Mouse (Mus musculus) erythroblast, adult 5-6 weeks (primary cell): ENCODE measurements around the gene Gm1043. TPM values are rescaled to one million over a fixed set of nuclear protein-coding genes. Genes with fewer than 3 reads are reported as not detected.

Experiments
- ATAC-seq: replicated peaks from 2 replicates; pipeline ENCODE4 v1.8.0; 2016; ENCODE audit warnings: moderate number of reproducible peaks, mild to moderate bottlenecking, moderate TSS enrichment, inconsistent platforms; ENCODE audit not compliant: poor library complexity, low FRiP score, severe bottlenecking
- total RNA-seq, 2 experiments: library from RNA; stranded (forward) in 1 of 2; stranded (reverse) in 1 of 2; fragments of 150-400 nt in 1 of 2; fragments of 200-764, 138-1000 nt in 1 of 2; gene quantifications; 2 replicates each; pipeline versions ENCODE4 v1.2.3 to v1.2.4; 2015 to 2017; ENCODE audit warnings: low replicate concordance in 2 of 2

The Gm1043 gene
- total RNA-seq, 2 experiments from 2014 or later: not detected

GRCm38 (mm10) chr5:37228894-37229293, 143.7 kb downstream of the Gm1043 start:
- ATAC-seq: no peak

GRCm38 (mm10) chr5:37233010-37233557, 147.9 kb downstream of the Gm1043 start:
- no peak for ATAC-seq

- ATAC-seq: no peak
Measured at GRCm38 (mm10) chr5:37238654-37239053, 153.5 kb downstream of the Gm1043 start.

GRCm38 (mm10) chr5:37240550-37240949, 155.4 kb downstream of the Gm1043 start:
- no peak for ATAC-seq

- no peak for ATAC-seq
Measured at GRCm38 (mm10) chr5:37241224-37241623, 156.1 kb downstream of the Gm1043 start.

GRCm38 (mm10) chr5:37241651-37242151, 156.5 kb downstream of the Gm1043 start, which contains the start of gene Crmp1:
Crmp1 (plus strand) TSS chr5:37241940.
- ATAC-seq: no peak

- no peak for ATAC-seq
Measured at GRCm38 (mm10) chr5:37242360-37243168, 157.4 kb downstream of the Gm1043 start.

- ATAC-seq: no peak
Measured at GRCm38 (mm10) chr5:37243169-37243886, 158.2 kb downstream of the Gm1043 start.

- no peak for ATAC-seq
Measured at GRCm38 (mm10) chr5:37244161-37244560, 159.0 kb downstream of the Gm1043 start.

- ATAC-seq: no peak
Measured at GRCm38 (mm10) chr5:37244666-37245242, 159.6 kb downstream of the Gm1043 start.

- ATAC-seq: no peak
Measured at GRCm38 (mm10) chr5:37245651-37246050, 160.5 kb downstream of the Gm1043 start.

- no peak for ATAC-seq
Measured at GRCm38 (mm10) chr5:37246138-37246910, 161.2 kb downstream of the Gm1043 start.

- no peak for ATAC-seq
Measured at GRCm38 (mm10) chr5:37247456-37247855, 162.3 kb downstream of the Gm1043 start.

GRCm38 (mm10) chr5:37248870-37249269, 163.7 kb downstream of the Gm1043 start:
- no peak for ATAC-seq

- ATAC-seq: no peak
Measured at GRCm38 (mm10) chr5:37251596-37251995, 166.4 kb downstream of the Gm1043 start.

- no peak for ATAC-seq
Measured at GRCm38 (mm10) chr5:37252101-37252804, 167.1 kb downstream of the Gm1043 start.

GRCm38 (mm10) chr5:37254523-37254922, 169.4 kb downstream of the Gm1043 start:
- no peak for ATAC-seq

GRCm38 (mm10) chr5:37256823-37257222, 171.7 kb downstream of the Gm1043 start:
- ATAC-seq: no peak

- ATAC-seq: no peak
Measured at GRCm38 (mm10) chr5:37257243-37257642, 172.1 kb downstream of the Gm1043 start.
